Mouse (Mus musculus): ENCODE results near the gene Zbtb16. TPM values are rescaled to one million over a fixed set of nuclear protein-coding genes. Genes with fewer than 3 reads are reported as not detected.

Gene Zbtb16
- polyA plus RNA-seq, 1 experiment from 2014 or later, result 0.28 TPM

DNA sequence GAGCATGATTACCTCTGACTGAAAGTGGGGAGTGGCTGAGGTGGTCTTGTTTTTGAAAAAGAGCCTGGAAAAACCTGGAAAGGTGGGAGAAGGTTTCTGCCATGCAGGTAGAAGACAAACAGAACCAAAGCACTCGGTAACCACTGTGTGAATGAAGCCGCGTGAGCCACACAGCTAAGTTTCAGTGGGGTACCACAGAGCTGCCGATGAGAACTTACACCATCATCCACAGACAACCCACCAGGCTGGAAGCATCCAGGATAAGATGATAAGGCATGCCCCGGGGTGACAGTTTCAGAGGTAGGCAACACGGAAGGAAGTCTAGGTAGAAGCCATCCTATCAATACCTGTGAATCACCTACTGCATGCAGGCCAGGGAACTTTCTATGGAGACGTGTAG, 93.9 kb downstream of the Zbtb16 start:
- no peak overlapping the region for H3K9ac ChIP-seq (ENCODE audit: low read depth, low read length)
- no peaks in the 10 kb centered on the region for H3K9me3 ChIP-seq (replicated peaks; ENCODE audit: low read length)
- peaks cover 40% of the 10 kb centered on the region for H3K4me1 ChIP-seq (replicated peaks; ENCODE audit: insufficient read depth, low read length)
- H3K27ac ChIP-seq, result no peak overlapping the region
- no peak overlapping the region for H3K4me2 ChIP-seq (ENCODE audit: low read length)
- TF ChIP-seq CTCF (IDR thresholded peaks at IDR 0.05; ENCODE audit: low read depth), result no peak
- DNase-seq (ENCODE audit: low spot score), result no peak
- WGBS, result 97% methylated on average over 7 of the region's 7 CpGs
- no peak for ATAC-seq (replicated peaks; ENCODE audit: low FRiP score, low read depth)
- no peak overlapping the region for H3K4me3 ChIP-seq (replicated peaks; ENCODE audit: low read depth, low read length)
- no peaks in the 10 kb centered on the region for H3K27me3 ChIP-seq (ENCODE audit: insufficient read depth, low read length)
- no peaks in the 10 kb centered on the region for H3K36me3 ChIP-seq (ENCODE audit: insufficient read depth, low read length)

DNA sequence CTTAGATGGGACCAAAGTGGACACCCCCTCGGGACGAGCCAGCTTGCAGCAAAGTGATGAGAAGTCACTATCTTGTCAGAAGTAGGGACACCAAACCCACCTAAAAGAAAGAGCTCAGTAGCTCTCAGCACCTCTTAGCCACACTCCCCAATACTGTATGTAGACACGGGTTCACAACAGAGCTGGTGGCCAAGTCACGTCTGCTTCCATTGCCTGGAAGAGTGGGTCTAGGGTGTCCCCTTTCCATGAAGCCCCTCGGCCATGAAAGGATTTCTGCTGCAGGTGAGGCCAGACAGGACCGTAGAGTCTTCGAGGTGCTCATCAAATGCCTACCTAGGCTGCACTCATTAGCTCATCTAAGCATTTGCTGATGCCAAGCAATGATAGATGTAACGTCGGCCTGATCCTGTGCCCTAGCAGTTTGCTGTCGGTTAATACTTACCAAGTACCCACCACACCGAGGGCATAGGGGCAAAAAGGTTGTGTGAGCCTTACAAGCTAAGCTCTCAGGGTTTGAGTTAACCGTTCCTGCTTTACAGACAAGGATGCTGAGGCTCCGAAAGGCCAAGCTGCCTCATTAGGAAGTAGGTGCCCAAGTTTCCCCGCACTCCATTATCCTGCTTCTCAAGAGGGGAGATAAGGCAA, 94.5 kb downstream of the Zbtb16 start:
- Histone ChIP-seq H3K9ac (ENCODE audit: low read depth, low read length) (no peak overlapping the region), H3K27ac (no peak overlapping the region), H3K4me2 (ENCODE audit: low read length) (no peak overlapping the region), H3K4me3 (replicated peaks; ENCODE audit: low read depth, low read length) (no peak overlapping the region), H3K4me1 (replicated peaks; ENCODE audit: insufficient read depth, low read length) (peaks cover 46% of the 10 kb centered on the region), H3K36me3 (ENCODE audit: insufficient read depth, low read length) (no peaks in the 10 kb centered on the region), H3K27me3 (ENCODE audit: insufficient read depth, low read length) (no peaks in the 10 kb centered on the region), H3K9me3 (replicated peaks; ENCODE audit: low read length) (no peaks in the 10 kb centered on the region)
- 88% methylated on average over 14 of the region's 14 CpGs for WGBS
- DNase-seq (ENCODE audit: low spot score) (no peak), ATAC-seq (replicated peaks; ENCODE audit: low FRiP score, low read depth) (no peak)
- TF ChIP-seq CTCF (IDR thresholded peaks at IDR 0.05; ENCODE audit: low read depth), result no peak

DNA sequence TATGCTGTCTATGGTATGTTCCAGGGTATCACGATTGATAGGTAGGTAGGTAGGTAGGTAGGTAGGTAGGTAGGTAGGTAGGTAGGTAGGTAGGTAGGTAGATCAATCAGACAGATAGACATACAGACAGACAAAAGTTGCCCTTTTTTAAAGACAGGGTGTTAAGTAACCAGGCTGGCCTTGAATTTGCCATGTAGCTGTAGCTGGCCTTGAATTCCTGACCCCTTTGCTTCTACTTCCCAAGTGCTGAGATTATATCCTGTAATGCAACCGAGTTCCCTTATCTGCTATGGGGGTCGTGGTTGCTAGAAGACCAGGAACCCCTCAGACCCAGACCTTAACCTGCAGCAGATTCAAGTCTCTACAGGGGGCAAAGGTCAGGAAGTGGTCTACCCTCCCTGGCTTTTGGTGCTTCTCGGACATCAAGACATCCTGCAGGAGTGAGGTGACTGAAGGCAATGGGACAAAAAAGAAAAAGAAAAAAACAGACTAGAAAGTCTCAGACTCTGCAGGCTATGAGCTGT, 95.2 kb downstream of the Zbtb16 start:
- no peak for TF ChIP-seq CTCF (IDR thresholded peaks at IDR 0.05; ENCODE audit: low read depth)
- no peak for ATAC-seq (replicated peaks; ENCODE audit: low FRiP score, low read depth)
- Histone ChIP-seq H3K36me3 (ENCODE audit: insufficient read depth, low read length) (no peaks in the 10 kb centered on the region), H3K27ac (0 out of 2 replicates have a peak overlapping the region, but pooled peaks have one; percentile 71), H3K9ac (ENCODE audit: low read depth, low read length) (no peak overlapping the region), H3K27me3 (ENCODE audit: insufficient read depth, low read length) (no peaks in the 10 kb centered on the region), H3K9me3 (replicated peaks; ENCODE audit: low read length) (no peaks in the 10 kb centered on the region), H3K4me1 (replicated peaks; ENCODE audit: insufficient read depth, low read length) (peaks cover 49% of the 10 kb centered on the region), H3K4me2 (ENCODE audit: low read length) (peak overlapping the region; percentile 21; the same call in 1 of the 2 replicates), H3K4me3 (replicated peaks; ENCODE audit: low read depth, low read length) (no peak overlapping the region)
- no peak for DNase-seq (ENCODE audit: low spot score)
- 52% methylated on average over 4 of the region's 4 CpGs for WGBS

DNA sequence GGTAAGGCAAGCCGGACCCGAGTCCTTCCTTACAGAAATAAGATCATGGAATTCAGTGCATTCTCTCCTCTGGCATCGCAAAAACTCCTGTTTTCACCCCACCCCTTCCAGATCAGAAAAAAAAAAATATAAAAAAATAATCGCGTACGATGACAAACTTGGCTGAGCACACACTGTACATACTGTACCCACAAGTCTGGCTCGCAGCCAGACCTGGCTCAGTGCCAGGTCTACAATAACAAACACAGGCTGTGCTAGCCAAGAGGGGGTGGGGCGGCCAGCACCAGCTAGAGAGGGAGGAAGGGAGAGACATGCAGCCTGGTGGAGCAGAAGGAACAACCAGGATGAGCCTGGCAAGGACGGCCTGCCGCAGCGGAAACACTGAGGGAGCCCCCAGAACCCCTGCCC, 95.9 kb downstream of the Zbtb16 start:
- ATAC-seq (replicated peaks; ENCODE audit: low FRiP score, low read depth) (peak; percentile 90), DNase-seq (ENCODE audit: low spot score) (peak; percentile 96)
- Histone ChIP-seq H3K4me1 (replicated peaks; ENCODE audit: insufficient read depth, low read length) (peaks cover 49% of the 10 kb centered on the region), H3K27me3 (ENCODE audit: insufficient read depth, low read length) (no peaks in the 10 kb centered on the region), H3K27ac (peak overlapping the region; percentile 71), H3K9me3 (replicated peaks; ENCODE audit: low read length) (no peaks in the 10 kb centered on the region), H3K4me2 (ENCODE audit: low read length) (peak overlapping the region; percentile 21; the same call in 1 of the 2 replicates), H3K36me3 (ENCODE audit: insufficient read depth, low read length) (no peaks in the 10 kb centered on the region), H3K4me3 (replicated peaks; ENCODE audit: low read depth, low read length) (no peak overlapping the region), H3K9ac (ENCODE audit: low read depth, low read length) (no peak overlapping the region)
- 6% methylated on average over 11 of the region's 11 CpGs for WGBS
- no peak for TF ChIP-seq CTCF (IDR thresholded peaks at IDR 0.05; ENCODE audit: low read depth)

DNA sequence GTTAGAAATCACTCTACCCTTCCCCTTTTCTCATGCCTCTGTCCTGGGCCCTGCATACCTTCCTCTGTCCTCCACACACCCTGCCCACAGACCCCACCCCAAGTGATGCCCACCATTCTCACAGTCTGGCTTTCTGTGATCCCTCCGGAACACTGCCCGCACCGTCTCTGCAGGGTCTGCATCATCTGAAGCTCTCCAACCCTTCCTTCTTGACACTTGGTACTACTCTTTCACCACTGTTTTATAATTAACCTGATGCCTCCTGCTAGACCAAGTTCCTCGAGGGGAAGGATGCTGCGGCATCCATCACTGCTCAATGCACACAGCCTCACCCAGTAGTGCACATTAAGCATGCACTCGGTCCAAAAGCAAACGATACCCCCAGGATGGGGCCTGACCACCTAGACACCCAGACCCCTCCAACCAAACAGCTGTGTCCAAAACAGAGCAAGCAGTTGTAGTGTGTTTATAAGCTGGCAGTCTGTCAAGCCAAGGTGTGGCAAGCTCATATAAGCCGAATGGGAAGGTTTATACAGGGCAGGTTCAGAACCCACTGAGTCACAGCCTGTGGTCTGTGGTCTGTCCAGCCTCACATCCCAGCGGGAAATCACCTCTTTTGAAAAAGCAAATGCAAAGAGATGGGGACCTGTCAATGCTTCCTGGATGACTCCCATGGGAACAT, 97.1 kb downstream of the Zbtb16 start:
- Histone ChIP-seq H3K27ac (no peak overlapping the region), H3K9me3 (replicated peaks; ENCODE audit: low read length) (no peaks in the 10 kb centered on the region), H3K36me3 (ENCODE audit: insufficient read depth, low read length) (no peaks in the 10 kb centered on the region), H3K27me3 (ENCODE audit: insufficient read depth, low read length) (no peaks in the 10 kb centered on the region), H3K4me3 (replicated peaks; ENCODE audit: low read depth, low read length) (no peak overlapping the region), H3K4me2 (ENCODE audit: low read length) (no peak overlapping the region), H3K4me1 (replicated peaks; ENCODE audit: insufficient read depth, low read length) (peaks cover 59% of the 10 kb centered on the region), H3K9ac (ENCODE audit: low read depth, low read length) (no peak overlapping the region)
- TF ChIP-seq CTCF (IDR thresholded peaks at IDR 0.05; ENCODE audit: low read depth), result no peak
- ATAC-seq (replicated peaks; ENCODE audit: low FRiP score, low read depth) (no peak), DNase-seq (ENCODE audit: low spot score) (no peak)
- 72% methylated on average over 9 of the region's 9 CpGs for WGBS

DNA sequence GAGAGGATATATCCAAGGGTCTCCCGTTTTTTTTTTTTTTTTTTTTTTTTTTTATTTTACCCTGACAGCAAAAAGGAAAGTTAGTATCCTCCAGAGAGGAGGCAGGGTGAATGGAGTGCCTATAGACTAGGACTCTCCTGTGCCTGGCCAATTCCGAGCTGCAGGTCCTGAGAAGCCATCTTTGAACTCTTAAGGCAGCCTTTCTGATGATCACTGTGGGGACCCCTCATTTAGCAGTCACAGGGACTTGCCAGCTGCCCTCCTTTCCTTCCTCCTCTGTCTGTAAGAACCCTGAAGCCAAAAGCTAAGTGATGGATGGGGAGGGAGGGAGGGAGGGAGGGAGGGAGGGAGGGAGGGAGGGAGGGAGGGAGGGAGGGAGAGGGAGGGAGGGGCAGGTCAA, 98.1 kb downstream of the Zbtb16 start:
- no peaks in the 10 kb centered on the region for H3K27me3 ChIP-seq (ENCODE audit: insufficient read depth, low read length)
- no peak overlapping the region for H3K9ac ChIP-seq (ENCODE audit: low read depth, low read length)
- TF ChIP-seq CTCF (IDR thresholded peaks at IDR 0.05; ENCODE audit: low read depth), result no peak
- ATAC-seq (replicated peaks; ENCODE audit: low FRiP score, low read depth) (no peak), DNase-seq (ENCODE audit: low spot score) (no peak)
- H3K4me3 ChIP-seq (replicated peaks; ENCODE audit: low read depth, low read length), result no peak overlapping the region
- H3K4me1 ChIP-seq (replicated peaks; ENCODE audit: insufficient read depth, low read length), result peaks cover 59% of the 10 kb centered on the region
- WGBS, result 41% methylated on average over 2 of the region's 2 CpGs
- H3K9me3 ChIP-seq (replicated peaks; ENCODE audit: low read length), result no peaks in the 10 kb centered on the region
- H3K4me2 ChIP-seq (ENCODE audit: low read length), result peak overlapping the region; percentile 27; the same call in 1 of the 2 replicates
- H3K36me3 ChIP-seq (ENCODE audit: insufficient read depth, low read length), result no peaks in the 10 kb centered on the region
- H3K27ac ChIP-seq, result peak overlapping the region; percentile 65

Measured in kidney, postnatal 0 days (tissue).